Mouse (Mus musculus) lung, postnatal 10 days (tissue): ENCODE data around the gene Olfr469.
"Not testable (repeated sequence)": the region's sequence is repeated elsewhere in the genome, so short reads cannot be mapped to it uniquely, and the experiment has no call there.

Experiments
- DNase-seq: peaks from one replicate; pipeline ENCODE4 v3.0.0; 2021

Gene Olfr469

DNA sequence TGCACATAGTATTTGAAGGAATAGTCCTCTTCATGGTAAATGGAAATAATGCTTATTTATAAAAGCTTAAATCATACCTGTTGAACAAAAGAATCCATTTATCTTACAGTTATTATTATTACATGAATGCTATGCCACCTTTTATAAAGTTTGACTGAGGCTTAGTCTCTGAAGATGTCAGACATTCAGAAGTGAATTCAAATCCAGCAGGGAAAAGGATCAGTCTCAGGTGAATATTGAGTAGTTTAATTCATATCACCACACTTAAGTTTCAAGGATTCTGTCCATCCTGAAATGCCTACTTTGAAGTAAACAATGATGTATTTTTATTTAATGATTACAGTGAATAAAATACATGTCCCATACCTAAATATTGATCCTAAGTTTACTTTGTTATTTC is at the start of gene Olfr469:
TSS of gene Olfr469 (minus strand) at position 101 of the 400 bp plus-strand sequence.
- not testable (repeated sequence) for DNase-seq

- DNase-seq = not testable (repeated sequence)
Observed at GRCm38 (mm10) chr7:107847390-107847789, 22.0 kb upstream of the Olfr469 start, which contains the start of gene Olfr470. Gene Olfr470, minus strand, starts transcription at chr7:107847490.

- no peak for DNase-seq
Observed at GRCm38 (mm10) chr7:107841719-107842118, 16.4 kb upstream of the Olfr469 start.

DNA sequence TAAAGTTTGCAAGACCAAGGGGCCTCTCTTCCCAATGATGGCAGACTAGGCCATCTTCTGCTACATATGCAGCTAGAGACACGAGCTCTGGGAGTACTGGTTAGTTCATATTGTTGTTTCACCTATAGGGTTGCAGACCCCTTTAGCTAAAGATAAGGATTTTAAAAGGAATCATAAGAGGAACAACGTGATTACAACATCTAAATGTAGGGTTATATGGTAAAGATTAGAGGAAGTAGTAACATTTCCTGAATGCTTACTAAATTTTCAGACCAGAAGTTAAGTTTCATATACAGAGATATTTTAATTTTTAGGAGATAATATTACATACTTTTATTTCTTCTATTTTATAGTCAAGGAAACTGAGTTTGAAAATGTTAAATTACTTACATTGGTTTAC is 1.5 kb downstream of the Olfr469 start:
- not testable (repeated sequence) for DNase-seq

DNA sequence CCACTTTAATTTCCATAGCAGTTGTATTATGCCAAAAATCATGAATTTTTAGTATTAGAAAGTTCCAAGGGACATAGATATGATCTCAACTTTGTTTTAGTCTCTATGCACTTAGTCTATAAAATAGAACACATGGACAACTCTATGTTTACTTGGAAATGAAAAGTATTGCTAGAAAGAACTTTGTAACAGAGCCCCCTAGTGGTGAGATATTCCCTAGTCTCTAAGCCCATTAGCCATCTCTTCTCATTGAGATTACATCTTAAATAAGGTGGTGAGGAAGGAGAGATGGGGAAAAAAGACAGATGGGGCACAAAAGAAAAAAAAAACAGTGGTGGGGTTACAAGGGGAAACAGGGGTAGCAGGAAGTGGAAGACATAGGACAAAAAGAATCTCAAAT is 5.9 kb downstream of the Olfr469 start:
- DNase-seq = no peak

GRCm38 (mm10) chr7:107811963-107812362 is 13.4 kb downstream of the Olfr469 start, which contains the start of gene Olfr467:
Gene Olfr467, plus strand, starts transcription at chr7:107812263.
- no peak for DNase-seq

DNA sequence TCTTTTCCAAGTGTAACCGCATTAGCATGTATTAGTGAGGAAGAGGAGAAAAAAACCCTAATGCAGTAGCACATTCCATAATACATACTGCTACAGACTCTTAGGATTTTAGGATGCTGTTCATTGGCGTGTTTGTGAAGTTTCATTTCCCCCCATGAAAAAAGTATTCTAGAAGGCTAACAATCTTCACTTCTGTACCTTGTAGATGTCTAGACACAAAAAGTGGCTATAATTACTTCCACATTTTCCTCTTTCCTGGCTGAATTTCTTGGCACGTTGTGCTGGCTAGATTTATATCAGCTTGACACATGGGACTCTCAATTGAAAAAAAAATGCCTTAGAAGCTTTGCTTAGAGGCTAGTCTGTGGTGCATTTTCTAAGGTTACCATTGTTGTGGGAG is 23.2 kb downstream of the Olfr469 start:
- no peak for DNase-seq

DNA sequence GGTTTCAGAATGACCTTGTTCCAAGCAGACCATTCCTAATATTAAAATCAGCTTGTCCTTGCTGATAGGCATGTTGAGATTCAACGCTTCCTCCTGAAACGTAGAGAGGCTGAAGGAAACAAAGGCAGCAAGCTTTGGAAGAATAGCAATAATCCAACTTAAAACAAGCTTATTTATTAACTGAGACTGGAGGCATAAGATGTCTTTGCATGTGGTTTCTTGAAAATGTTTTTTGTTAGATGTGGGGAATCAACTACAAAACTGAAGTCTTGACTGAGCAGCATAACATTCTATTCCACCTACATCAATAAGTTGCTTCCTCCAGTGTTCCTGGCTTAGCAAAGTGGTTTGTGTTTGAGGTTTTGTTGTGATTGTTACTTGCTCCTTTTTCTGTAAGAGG is 24.2 kb downstream of the Olfr469 start, which contains the start of gene Ovch2:
TSS of gene Ovch2 (minus strand) at position 101 of the 400 bp plus-strand sequence.
- DNase-seq = no peak

DNA sequence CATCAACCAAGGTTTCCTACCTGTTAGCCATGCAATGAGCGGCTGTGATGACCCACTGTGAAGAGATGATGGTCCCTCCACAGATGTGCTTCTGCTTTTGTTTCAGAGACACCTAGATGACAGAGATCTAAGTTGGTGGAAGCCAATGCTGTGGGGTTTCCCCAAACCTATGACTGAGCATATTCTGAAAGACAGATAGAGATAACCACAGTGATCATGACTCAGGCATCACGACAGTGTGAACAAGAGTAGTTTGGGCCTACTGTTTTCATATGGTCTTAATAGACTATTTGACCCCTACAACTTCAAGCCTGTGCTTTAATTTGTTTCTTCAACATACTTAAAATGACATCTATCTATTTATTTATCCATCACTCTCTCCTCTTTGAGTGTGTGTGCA is 28.8 kb downstream of the Olfr469 start:
- no peak for DNase-seq

DNA sequence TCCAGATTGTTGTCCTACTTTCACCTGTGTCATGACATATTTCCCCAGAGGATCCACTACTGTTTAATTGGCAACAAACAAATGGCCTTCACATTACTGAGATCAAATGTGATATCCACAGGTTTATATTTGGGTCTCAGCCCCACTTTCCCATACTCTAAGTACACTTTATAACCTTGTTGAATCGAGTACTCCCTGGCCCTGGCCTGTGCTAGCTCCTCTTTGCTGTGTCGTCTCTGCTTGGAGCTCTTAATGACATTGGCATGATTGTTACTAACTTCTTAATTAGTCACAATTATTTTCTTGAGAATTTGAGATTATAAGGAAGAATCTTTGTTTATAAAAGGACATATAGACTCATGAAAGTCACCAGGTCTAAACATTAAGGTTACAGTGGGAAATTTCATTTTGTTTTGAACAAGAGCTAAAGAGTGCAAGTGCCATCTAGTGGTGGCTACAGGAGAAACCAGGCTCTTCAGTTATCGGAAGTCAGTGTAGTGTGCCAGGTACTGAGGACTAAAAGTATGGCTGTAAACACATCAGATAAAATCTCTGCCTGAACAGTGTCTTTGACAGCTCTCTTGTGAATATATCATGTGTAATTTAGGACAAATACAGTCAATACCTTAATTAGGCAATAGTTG is 37.2 kb downstream of the Olfr469 start:
- DNase-seq = peak; percentile 27

GRCm38 (mm10) chr7:107779611-107780010 is 45.7 kb downstream of the Olfr469 start:
- no peak for DNase-seq

DNA sequence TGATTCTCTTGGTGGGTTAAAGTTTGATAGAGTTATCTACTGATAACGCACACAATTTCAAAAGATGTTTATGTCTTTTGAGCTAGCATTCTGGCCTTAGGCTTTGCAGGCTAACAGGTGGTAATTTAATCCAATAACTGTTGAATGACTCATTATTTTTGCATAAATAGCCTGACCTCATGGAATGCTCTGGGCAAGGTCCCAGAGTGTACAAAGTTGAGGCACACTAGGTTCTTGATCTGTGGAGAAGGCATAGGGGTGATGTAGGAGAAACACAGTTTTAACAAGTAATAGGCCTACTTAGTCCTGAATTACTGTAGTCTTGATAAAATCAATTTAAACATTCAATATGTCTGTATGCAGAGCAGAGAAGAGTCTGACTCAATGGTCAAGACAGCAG is 47.1 kb downstream of the Olfr469 start:
- no peak for DNase-seq

- no peak for DNase-seq
Observed at GRCm38 (mm10) chr7:107770812-107771211, 54.5 kb downstream of the Olfr469 start.
